Mouse (Mus musculus) thymus, adult 2 months (tissue): ENCODE data around the gene Gcnt3.

Experiments used
- CTCF ChIP-seq: fragments of 200-500 bp; IDR thresholded peaks from 2 replicates; pipeline ENCODE4 v1.5.1; 2012; ENCODE audit warnings: mild to moderate bottlenecking, control low read depth, low read length, moderate library complexity, borderline replicate concordance; ENCODE audit not compliant: control insufficient read depth, poor library complexity, insufficient read depth; ENCODE audit errors: extremely low read depth
- POLR2A ChIP-seq: fragments of 200-500 bp; IDR thresholded peaks from 2 replicates; pipeline ENCODE4 v1.6.1; 2012; ENCODE audit warnings: mild to moderate bottlenecking, low read length, control low read depth, moderate library complexity; ENCODE audit not compliant: control insufficient read depth, poor library complexity, insufficient read depth; ENCODE audit errors: extremely low read depth

DNA sequence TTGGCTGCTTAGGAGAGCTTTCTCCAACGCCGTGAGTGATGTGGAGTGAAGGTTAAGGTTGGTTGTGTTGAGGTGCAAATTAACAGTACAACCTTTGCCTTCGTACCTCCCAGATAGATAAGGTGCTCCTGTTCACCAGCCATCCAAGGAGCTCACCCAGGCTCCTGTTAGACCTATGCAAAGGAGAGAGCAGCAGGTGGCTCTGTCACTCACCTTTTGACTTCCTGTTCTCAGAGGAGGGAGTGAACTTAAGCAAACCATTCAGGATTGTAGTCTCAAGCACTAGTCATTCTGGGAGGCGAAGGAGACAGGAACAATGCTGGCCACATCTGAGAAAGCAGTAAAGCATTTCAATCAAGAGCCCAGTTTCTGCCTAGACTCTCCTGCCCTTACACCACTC, 1.2 kb downstream of the Gcnt3 start:
- TF ChIP-seq CTCF (no peak), POLR2A (no peak)
